Mouse (Mus musculus): ENCODE results near the gene Prss41. TPM values are rescaled to one million over a fixed set of nuclear protein-coding genes. Genes with fewer than 3 reads are reported as not detected.

Prss41 gene
- total RNA-seq, 1 experiment from 2014 or later: not detected

DNA sequence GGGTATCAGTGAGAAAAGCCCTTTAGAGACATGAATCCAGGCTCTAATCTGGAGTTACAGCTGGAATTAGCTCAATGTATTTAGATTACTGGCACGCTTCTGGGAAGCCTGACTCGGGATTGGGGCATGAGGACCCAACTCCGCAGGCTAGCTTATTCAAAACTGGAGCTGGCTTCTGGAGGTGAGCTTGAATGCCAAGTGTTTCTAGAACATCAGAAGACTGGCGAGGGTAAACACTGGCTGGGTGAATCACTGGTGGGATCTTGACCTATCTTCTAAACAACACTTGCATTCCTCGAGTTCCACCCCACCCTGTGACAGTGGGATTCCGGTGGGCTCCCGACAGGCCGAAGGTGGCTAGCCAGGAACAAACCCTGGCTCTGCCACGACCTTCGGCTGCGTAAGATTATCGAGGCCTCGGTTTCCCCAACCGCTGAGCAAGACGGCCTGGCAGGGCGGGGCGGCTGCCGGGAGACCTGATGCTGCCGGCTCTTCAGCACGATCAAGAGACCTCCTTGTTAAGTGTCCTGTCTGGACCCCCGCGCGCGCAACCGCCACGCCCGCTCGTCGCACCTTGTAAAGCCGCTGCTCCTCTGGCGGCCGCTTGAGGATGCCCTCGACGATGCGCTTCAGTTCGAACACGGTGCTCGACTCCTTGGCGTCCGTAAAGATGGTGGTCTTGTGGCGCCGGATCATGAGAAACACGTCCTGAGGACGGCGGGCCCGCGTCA lies 15.5 kb downstream of the Prss41 start:
- ATAC-seq (replicated peaks; ENCODE audit: low read depth, poor library complexity, severe bottlenecking): peak; percentile 39

DNA sequence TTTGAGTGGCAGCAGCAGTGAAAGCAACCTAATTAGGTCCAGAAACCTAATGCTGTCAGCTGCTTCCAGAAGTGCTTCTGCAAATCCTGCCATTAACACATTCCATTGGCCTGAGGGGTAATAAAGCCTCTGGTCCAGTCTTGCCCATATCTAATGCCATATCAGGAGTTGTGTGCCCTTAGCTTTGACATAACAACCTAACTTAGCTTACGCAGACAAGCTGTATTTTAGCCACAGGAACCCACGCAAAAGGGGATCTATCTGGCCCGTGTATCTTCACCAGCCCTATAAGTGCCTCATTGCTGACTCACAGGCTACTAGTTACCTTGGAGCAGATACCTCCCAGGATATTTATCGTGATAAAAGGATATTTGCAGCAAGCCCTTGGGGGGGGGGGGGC lies 18.4 kb downstream of the Prss41 start:
- ATAC-seq (replicated peaks; ENCODE audit: low read depth, poor library complexity, severe bottlenecking): no peak

GRCm38 (mm10) chr17:23823614-23824013 lies 20.4 kb downstream of the Prss41 start:
- ATAC-seq (replicated peaks; ENCODE audit: low read depth, poor library complexity, severe bottlenecking): no peak

DNA sequence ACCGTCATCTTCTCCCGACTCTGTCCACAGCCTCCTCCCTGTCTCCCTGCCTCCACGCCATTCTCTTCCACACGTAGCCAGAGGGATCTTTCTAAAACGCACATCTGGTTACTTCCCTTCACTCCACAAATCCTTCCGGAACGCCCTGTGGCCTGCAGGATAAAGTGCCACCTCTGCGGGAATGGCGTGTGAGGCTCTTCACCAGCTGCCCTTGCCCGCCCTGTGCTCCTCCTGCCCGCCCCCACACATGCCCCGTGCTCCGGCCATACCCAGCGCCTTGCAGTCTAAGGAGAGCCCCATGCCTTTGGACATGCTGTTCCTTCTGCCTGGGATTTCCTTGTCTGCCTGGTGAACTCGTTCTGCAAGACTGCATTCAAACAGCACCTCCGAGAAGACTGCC lies 21.0 kb downstream of the Prss41 start:
- ATAC-seq (replicated peaks; ENCODE audit: low read depth, poor library complexity, severe bottlenecking): no peak

GRCm38 (mm10) chr17:23822094-23822493 lies 21.9 kb downstream of the Prss41 start:
- no peak for ATAC-seq (replicated peaks; ENCODE audit: low read depth, poor library complexity, severe bottlenecking)

DNA sequence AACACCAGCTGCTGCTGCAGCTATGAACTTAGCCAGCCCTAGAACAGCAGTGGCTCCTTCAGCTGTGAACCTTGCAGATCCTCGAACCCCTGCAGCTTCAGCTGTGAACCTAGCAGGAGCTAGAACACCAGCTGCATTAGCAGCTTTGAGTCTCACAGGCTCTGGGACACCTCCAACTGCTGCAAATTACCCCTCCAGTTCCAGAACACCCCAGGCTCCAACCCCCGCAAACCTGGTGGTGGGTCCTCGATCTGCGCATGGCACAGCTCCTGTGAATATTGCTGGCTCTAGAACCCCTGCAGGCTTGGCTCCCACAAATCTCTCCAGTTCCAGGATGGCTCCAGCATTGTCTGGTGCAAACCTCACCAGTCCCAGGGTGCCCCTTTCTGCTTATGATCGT lies 23.2 kb downstream of the Prss41 start:
- no peak for ATAC-seq (replicated peaks; ENCODE audit: low read depth, poor library complexity, severe bottlenecking)

DNA sequence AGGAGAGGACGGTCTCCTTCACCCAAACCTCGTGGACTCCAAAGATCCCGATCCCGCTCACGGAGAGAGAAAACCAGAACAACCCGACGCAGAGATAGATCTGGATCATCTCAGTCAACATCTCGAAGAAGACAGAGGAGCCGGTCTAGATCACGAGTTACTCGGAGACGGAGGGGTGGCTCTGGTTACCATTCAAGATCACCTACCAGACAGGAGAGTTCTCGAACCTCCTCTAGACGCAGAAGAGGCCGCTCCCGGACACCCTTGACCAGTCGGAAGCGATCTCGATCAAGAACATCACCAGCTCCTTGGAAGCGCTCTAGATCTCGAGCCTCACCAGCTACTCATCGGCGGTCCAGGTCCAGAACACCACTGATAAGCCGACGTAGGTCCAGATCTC lies 24.7 kb downstream of the Prss41 start:
- ATAC-seq (replicated peaks; ENCODE audit: low read depth, poor library complexity, severe bottlenecking): no peak

- ATAC-seq (replicated peaks; ENCODE audit: low read depth, poor library complexity, severe bottlenecking): no peak
These were observed 25.4 kb downstream of the Prss41 start for GRCm38 (mm10) chr17:23818579-23818978.

DNA sequence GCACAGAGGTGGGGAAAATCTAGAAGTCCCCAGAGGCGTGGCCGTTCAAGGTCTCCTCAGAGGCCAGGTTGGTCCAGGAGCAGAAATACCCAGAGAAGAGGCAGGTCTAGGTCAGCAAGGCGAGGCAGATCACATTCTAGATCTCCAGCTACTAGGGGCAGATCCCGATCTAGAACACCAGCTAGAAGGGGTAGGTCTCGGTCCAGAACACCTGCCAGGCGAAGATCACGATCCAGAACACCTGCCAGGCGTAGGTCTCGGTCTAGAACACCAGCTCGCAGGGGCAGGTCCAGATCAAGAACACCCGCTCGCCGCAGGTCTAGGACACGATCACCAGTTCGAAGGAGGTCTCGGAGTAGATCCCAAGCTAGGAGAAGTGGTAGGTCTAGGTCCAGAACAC lies 28.3 kb downstream of the Prss41 start:
- ATAC-seq (replicated peaks; ENCODE audit: low read depth, poor library complexity, severe bottlenecking): no peak

- ATAC-seq (replicated peaks; ENCODE audit: low read depth, poor library complexity, severe bottlenecking): no peak
These were observed 36.1 kb downstream of the Prss41 start for GRCm38 (mm10) chr17:23807918-23808317.

DNA sequence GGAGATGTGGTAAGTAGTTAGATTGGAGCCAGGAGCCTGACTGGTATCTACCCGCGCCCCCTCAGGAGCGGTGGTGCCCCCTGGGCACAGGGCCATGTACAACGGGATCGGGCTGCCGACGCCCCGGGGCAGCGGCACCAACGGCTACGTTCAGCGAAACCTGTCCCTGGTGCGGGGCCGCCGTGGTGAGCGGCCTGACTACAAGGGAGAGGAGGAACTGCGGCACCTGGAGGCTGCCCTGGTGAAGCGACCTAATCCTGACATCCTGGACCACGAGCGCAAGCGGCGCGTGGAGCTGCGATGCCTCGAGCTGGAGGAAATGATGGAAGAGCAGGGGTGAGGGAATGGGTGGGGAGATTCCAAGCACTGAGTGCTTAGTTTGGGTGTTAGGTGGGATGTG lies 37.1 kb downstream of the Prss41 start:
- no peak for ATAC-seq (replicated peaks; ENCODE audit: low read depth, poor library complexity, severe bottlenecking)

DNA sequence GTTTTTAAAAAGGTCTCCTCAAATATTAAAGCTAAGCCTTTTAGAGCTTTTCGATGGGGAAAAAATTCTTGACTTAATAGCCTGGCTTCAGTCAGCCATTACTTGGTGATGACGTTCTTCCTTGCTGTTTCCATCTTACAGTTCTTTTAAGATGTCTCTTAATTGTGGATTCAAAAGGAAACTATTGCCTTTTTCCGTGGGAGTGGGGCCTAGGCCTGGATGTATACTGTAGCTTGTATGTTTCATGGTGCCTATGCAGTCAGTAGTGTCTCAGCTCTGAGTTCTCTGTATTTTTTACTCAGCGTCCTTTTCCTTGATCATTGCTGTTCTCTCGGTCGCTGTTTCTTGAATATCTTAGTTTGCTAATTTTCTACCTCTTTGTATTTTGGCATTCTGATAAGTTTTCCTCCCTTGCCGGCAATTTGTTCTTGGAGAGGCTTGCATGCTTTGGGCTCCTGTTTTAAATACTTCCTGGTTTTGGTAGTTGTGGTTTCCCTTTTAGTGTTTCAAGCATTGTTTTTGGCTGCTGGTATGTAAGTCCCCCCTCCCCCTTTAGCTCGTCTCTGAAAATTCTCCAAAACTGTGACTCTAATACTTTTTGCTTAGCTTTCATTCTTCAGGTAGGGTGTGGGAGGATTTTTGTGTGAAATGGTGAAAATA lies 39.4 kb downstream of the Prss41 start:
- no peak for ATAC-seq (replicated peaks; ENCODE audit: low read depth, poor library complexity, severe bottlenecking)

- peak; percentile 9; the same call in 1 of the 2 replicates for ATAC-seq (replicated peaks; ENCODE audit: low read depth, poor library complexity, severe bottlenecking)
These were observed 40.5 kb downstream of the Prss41 start for GRCm38 (mm10) chr17:23803366-23804041.

- peak; percentile 95 for ATAC-seq (replicated peaks; ENCODE audit: low read depth, poor library complexity, severe bottlenecking)
These were observed 41.1 kb downstream of the Prss41 start for GRCm38 (mm10) chr17:23802746-23803365.

DNA sequence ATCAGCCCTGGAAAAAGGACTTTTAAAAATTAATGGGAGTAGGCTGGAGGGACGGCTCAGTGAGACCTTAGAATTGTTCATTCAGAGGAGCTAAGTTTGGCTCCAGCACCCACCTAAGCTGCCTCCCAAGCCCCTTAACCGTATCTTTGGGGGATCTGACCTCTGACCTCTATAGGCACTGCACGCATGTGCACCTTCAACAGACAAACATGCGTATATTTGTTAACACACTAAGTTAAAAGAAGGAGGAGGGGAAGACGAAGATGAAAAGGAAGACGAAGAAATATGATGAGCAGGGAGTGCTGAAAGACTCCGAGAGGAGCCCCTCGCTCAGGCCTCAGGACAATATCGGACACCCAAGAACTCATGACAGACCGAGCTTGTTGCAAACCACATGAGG lies 42.3 kb downstream of the Prss41 start:
- no peak for ATAC-seq (replicated peaks; ENCODE audit: low read depth, poor library complexity, severe bottlenecking)

DNA sequence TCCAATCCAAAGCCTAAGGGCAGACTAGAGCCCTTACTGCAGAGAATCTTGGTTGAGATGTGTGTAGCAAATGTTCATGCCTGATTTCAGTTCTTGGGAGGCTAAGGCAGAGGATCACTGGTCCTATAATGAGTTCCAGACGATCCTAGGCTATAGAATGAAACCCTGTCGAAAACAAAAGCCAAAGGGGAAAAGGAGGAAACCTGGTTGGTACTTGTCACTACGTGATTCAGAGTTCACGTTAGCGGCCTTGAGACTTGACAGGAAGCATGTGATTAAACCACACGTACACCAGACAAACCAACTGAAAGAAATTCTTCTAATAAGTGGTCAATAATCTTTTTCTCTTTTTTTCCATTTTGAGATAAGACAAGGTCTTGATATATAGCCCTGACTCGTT lies 46.7 kb downstream of the Prss41 start:
- ATAC-seq (replicated peaks; ENCODE audit: low read depth, poor library complexity, severe bottlenecking): peak; percentile 62

GRCm38 (mm10) chr17:23795323-23795722 lies 48.6 kb downstream of the Prss41 start:
- ATAC-seq (replicated peaks; ENCODE audit: low read depth, poor library complexity, severe bottlenecking): no peak

DNA sequence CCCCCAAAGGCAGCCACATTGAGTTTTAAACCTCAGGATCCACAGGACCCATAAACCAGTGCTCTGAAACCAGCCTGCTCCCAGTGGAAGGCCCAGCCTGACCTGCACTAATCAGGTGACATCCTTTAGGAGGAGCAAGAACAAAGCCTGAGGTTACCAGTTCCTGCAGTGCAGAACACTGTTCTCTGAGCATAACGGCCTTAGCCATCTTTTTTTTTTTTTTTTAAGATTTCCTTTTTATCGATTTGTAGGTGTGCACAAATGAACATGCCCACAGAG lies 53.0 kb downstream of the Prss41 start:
- ATAC-seq (replicated peaks; ENCODE audit: low read depth, poor library complexity, severe bottlenecking): peak; percentile 3; the same call in 1 of the 2 replicates

DNA sequence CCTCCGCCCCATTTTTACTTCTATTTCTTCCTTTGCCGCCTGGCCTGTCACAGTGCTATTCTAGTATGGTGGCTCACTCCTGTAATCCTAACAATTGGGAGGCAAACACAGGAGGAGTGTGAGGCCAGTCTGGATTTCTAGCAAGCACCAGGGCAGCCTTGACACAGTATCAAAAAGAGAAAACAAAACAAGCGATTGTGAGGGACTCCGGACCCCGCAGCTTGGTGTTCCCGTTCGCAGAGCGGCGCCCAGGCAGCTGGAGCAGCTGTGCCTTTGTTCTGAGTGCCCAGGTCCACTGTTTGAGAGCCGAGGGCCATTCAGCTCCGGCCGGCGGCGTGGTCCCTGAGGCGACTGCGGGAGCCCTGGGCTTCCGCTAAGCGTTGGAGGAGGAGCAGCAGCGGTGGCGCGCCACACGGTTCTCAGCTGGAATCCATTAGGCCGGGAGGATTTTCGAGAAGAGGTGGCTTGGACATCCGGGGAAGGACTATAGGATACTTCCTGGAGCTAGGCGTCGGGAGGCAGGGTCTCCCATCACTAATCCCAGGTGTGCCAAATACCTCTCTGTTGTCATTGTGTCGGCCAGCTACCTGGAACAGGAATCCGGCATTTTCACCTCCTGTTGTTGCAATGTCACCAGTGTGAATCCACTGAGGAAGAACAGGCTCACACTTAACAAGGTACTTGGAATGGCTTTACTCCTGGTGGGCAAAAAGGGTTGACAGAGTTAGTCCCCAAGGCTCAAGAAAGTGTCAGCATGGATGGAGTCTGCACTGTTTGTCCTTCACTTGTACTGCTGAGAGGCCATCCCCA lies 53.5 kb downstream of the Prss41 start, which contains the start of gene Srrm2:
TSS of gene Srrm2 (plus strand) at position 264 of the 810 bp plus-strand sequence.
- peak; percentile 72 for ATAC-seq (replicated peaks; ENCODE audit: low read depth, poor library complexity, severe bottlenecking)

DNA sequence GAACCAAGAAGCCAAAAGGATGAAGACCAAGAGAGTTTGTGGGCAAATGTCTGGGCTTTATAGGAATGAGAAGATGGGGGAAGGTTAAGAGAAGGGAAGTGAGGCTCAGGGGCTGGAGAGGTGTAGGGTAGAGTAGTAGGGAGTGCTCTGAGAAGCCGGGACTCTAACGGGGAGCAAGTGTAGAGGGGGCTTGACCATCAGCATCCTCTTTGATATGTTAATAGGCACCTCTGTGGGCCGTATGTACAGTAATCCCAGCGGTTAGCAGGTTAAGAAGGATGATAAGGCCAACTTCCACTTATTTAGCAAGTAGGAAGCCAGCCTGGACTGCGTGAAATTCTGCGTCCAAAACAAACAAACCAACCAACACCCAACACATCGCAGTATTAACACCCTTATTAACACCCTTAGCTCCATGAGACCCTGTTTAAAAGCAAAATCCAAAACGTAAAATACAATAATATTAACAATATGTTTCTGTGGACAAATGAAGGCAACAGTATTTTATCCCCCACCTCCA lies 54.2 kb downstream of the Prss41 start:
- ATAC-seq (replicated peaks; ENCODE audit: low read depth, poor library complexity, severe bottlenecking): no peak

Measured in common myeloid progenitor, adult 5-6 weeks (primary cell).